Comparison of ENCODE assay signal across 7 mouse cellular contexts in the genomic region with DNA sequence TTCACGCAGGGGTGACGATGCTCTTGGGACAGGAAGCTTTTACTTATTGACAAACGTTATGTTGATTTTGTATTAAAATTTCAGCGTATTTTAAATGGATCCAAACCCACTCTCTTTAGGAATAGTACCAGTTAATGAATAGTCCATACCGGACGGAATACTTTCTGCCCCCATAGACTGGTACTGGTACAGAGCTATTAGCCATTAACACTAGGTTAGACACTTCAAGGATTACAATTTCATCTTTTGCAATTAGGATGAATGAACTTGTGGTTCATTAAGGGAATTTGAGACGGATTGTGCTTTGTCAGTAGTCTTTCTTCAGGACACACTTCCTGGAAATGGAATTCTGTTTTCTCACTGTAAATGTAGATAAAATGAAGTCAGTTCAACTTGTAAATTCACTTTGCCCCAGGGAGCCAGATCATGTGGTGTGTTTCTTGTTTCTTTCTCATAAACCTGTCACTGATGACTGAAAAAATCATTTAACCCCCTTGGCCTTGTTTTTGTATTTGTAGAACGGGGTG. TPM values are rescaled to one million over a fixed set of nuclear protein-coding genes. Genes with fewer than 3 reads are reported as not detected.
DNase-seq lines count a peak whose midpoint lies in the region; ATAC-seq and TF ChIP-seq lines count a peak whose summit lies in the region.

No protein-coding gene starts in this region.

- H3K27ac ChIP-seq in lung, postnatal 0 days (ENCODE audit: low read length): no peak overlapping the region
- H3K27ac ChIP-seq in forebrain, embryonic 10.5 days: peak overlapping the region; percentile 94
- no peak overlapping the region for H3K27ac ChIP-seq in limb, embryonic 13.5 days
- H3K27ac ChIP-seq in stomach, embryonic 15.5 days: peak overlapping the region; percentile 67

- peak overlapping the region; percentile 84 for H3K4me3 ChIP-seq in lung, postnatal 0 days (ENCODE audit: low read depth, low read length)
- H3K4me3 ChIP-seq in forebrain, embryonic 10.5 days: peak overlapping the region; percentile 85
- peak overlapping the region; percentile 76 for H3K4me3 ChIP-seq in limb, embryonic 13.5 days
- H3K4me3 ChIP-seq in stomach, embryonic 15.5 days (replicated peaks): peak overlapping the region; percentile 69

- H3K4me2 ChIP-seq in lung, postnatal 0 days (replicated peaks; ENCODE audit: low read depth, low read length): peak overlapping the region; percentile 97
- H3K4me2 ChIP-seq in limb, embryonic 13.5 days (replicated peaks): peak overlapping the region; percentile 99
- peak overlapping the region; percentile 94 for H3K4me2 ChIP-seq in stomach, embryonic 15.5 days

- no peak for TF ChIP-seq EP300 in lung, postnatal 0 days (IDR thresholded peaks at IDR 0.05)

- WGBS in lung, postnatal 0 days: 20% methylated on average over 8 of the region's 8 CpGs
- WGBS in forebrain, embryonic 10.5 days: 24% methylated on average over 8 of the region's 8 CpGs
- WGBS in limb, embryonic 13.5 days: 10% methylated on average over 8 of the region's 8 CpGs
- WGBS in stomach, embryonic 15.5 days: 13% methylated on average over 8 of the region's 8 CpGs

- no peak for TF ChIP-seq CTCF in lung, postnatal 0 days (IDR thresholded peaks at IDR 0.05)

- H3K4me1 ChIP-seq in lung, postnatal 0 days (ENCODE audit: insufficient read depth, low read depth, low read length): no peaks in the 10 kb centered on the region
- peaks cover 16% of the 10 kb centered on the region for H3K4me1 ChIP-seq in forebrain, embryonic 10.5 days
- H3K4me1 ChIP-seq in limb, embryonic 13.5 days: peaks cover 4% of the 10 kb centered on the region
- H3K4me1 ChIP-seq in stomach, embryonic 15.5 days: 0 out of 2 replicates have a peak, but pooled peaks cover 4% of the 10 kb centered on the region

- no peaks in the 10 kb centered on the region for H3K36me3 ChIP-seq in lung, postnatal 0 days (ENCODE audit: insufficient read depth, low read length)
- H3K36me3 ChIP-seq in forebrain, embryonic 10.5 days (replicated peaks): no peaks in the 10 kb centered on the region
- H3K36me3 ChIP-seq in limb, embryonic 13.5 days: no peaks in the 10 kb centered on the region
- no peaks in the 10 kb centered on the region for H3K36me3 ChIP-seq in stomach, embryonic 15.5 days

- peak overlapping the region; percentile 78; the same call in 1 of the 2 replicates for H3K9ac ChIP-seq in lung, postnatal 0 days (replicated peaks; ENCODE audit: low read depth)
- H3K9ac ChIP-seq in limb, embryonic 13.5 days: no peak overlapping the region
- H3K9ac ChIP-seq in stomach, embryonic 15.5 days: peak overlapping the region; percentile 57; the same call in 1 of the 2 replicates

- H3K9me3 ChIP-seq in lung, postnatal 0 days (ENCODE audit: low read length): no peaks in the 10 kb centered on the region
- no peaks in the 10 kb centered on the region for H3K9me3 ChIP-seq in forebrain, embryonic 10.5 days
- no peaks in the 10 kb centered on the region for H3K9me3 ChIP-seq in limb, embryonic 13.5 days
- H3K9me3 ChIP-seq in stomach, embryonic 15.5 days: no peaks in the 10 kb centered on the region

- DNase-seq in lung, postnatal 0 days (ENCODE audit: low spot score): no peak
- DNase-seq in lung, postnatal 10 days: no peak
- DNase-seq in forebrain, embryonic 10.5 days (ENCODE audit: extremely low spot score, low spot score): no peak
- no peak for DNase-seq in cerebellum, postnatal 36 days
- DNase-seq in layer of hippocampus, postnatal 10 days (ENCODE audit: low spot score in 2 of 2): no peak

- no peaks in the 10 kb centered on the region for H3K27me3 ChIP-seq in lung, postnatal 0 days (replicated peaks; ENCODE audit: insufficient read depth, low read length)
- H3K27me3 ChIP-seq in forebrain, embryonic 10.5 days (ENCODE audit: poor library complexity, severe bottlenecking): peaks cover 60% of the 10 kb centered on the region
- peaks cover 6% of the 10 kb centered on the region for H3K27me3 ChIP-seq in limb, embryonic 13.5 days
- H3K27me3 ChIP-seq in stomach, embryonic 15.5 days (replicated peaks): no peaks in the 10 kb centered on the region

- no peak for ATAC-seq in lung, postnatal 0 days
- no peak for ATAC-seq in limb, embryonic 13.5 days (ENCODE audit: low FRiP score, low read depth)
- ATAC-seq in stomach, embryonic 15.5 days (ENCODE audit: insufficient read depth, low FRiP score, low read depth): no peak

RNA-seq across cellular contexts. Expression of a gene that starts 0.9 kb away (rescaled TPM):
- polyA plus RNA-seq in lung, postnatal 0 days (2015; fragmentation: Nextera tagmentation; extraction: Ambion mirVana): 11.3 and 11.9 TPM in 2 replicates
- polyA plus RNA-seq in forebrain, embryonic 10.5 days (2016; fragmentation: Nextera tagmentation; extraction: Ambion mirVana): 9.3 and 9.6 TPM in 2 replicates
- 6.9 and 7.2 TPM in 2 replicates for polyA plus RNA-seq in limb, embryonic 13.5 days (2015; fragmentation: Nextera tagmentation; extraction: Ambion mirVana)
- 14.9 and 15.5 TPM in 2 replicates for polyA plus RNA-seq in stomach, embryonic 15.5 days (2015; fragmentation: Nextera tagmentation; extraction: Ambion mirVana)
- total RNA-seq in layer of hippocampus, postnatal 10 days (2021): 10 to 100 TPM; 54.9 to 59.6 TPM

Comparison
In these comparisons a context has a peak if more than half of its experiments do, and no peak if none do; other contexts are left out.
1. H3K27ac ChIP-seq: peak in forebrain, embryonic 10.5 days (single experiment) and stomach, embryonic 15.5 days (single experiment); none in lung, postnatal 0 days (single experiment) and limb, embryonic 13.5 days (single experiment).
2. Peak in every context shown above with its lines, with median percentiles within 50 percentile points of each other: H3K4me2 ChIP-seq and H3K4me3 ChIP-seq.